Mouse (Mus musculus) right cerebral cortex, postnatal 14 days (tissue): ENCODE measurements around the gene Shq1.
A peak's percentile ranks its signal among the peaks of the same experiment; 100 is the strongest.

Experiments used
- DNase-seq: peaks from one replicate; pipeline ENCODE4 v3.0.0; 2022

The Shq1 gene

DNA sequence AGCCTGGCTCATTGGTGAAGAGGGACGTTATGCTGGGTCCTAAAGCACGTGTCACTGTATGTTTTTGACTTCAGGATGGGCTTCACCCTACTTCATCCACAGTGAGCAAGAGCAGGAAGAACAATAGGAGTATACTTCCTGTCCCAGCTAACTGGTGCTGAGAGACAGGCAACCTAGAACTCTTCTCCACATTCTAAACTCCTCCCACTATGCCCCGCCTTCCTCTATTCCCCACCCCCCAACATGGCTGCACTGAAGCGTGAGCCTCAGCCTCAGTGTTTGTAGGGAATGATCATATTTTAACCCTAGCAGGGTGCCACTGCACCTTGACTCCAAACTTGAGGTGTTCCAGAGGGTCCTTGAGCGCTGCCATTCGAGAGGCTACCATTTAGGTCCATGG, 143.8 kb downstream of the Shq1 start:
- DNase-seq: no peak

DNA sequence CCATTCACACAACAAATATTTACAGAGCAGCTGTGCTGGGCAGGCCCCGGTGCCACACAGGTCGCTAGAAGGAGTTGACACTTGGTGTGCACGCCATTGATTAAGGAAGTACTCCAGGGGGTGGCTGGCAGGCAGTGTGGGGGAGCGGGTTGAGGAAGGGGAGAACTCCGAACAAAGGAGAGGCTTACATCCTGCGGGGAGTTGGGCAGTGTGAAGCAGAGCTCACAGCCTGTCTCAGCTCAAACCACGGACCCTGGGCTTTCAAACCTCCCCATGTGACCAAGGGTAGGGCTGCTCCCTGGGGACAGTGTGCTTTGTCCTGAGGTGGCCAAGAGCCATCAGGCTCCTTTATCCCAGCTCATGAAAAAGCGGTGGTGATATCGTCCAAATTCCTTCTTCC, 144.9 kb downstream of the Shq1 start:
- no peak for DNase-seq

DNA sequence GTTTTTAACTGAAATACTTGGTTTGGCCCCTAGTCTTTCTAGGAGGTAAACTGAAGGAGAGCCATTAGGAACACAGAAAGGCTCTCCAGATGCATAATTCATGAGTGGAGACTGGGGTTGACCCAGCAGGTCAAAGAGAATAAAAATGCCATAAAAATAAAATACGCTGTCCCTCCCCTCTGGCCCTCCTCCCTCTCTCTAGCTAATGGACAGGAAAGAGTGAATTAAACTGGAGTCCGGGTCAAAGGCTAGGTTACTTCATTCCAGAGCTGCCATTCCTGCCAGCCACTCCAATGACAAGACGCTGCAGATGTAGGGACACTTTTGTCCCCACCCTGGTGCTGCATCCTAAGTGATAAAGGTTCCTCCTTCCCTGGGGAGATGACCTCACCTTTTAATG, 145.5 kb downstream of the Shq1 start:
- DNase-seq: no peak

DNA sequence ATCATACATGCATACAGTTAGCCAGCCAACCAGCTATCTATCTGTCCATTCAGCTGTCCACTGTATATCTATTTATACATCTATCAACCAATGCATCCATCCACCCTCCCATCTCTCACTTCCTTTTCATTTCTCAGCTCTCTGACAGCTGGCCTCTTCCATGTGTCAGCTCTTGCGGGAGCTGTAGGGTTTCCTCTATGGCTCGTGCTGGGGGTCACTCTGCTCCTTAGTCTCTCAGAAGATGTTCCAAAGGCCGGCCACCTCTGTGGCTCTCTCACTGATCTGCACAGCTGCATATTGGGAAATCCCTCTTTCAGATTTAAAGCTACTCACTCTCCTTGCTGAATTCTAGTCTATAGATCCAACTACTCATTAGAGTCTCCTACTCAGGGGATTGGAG, 148.5 kb downstream of the Shq1 start:
- DNase-seq: no peak

DNA sequence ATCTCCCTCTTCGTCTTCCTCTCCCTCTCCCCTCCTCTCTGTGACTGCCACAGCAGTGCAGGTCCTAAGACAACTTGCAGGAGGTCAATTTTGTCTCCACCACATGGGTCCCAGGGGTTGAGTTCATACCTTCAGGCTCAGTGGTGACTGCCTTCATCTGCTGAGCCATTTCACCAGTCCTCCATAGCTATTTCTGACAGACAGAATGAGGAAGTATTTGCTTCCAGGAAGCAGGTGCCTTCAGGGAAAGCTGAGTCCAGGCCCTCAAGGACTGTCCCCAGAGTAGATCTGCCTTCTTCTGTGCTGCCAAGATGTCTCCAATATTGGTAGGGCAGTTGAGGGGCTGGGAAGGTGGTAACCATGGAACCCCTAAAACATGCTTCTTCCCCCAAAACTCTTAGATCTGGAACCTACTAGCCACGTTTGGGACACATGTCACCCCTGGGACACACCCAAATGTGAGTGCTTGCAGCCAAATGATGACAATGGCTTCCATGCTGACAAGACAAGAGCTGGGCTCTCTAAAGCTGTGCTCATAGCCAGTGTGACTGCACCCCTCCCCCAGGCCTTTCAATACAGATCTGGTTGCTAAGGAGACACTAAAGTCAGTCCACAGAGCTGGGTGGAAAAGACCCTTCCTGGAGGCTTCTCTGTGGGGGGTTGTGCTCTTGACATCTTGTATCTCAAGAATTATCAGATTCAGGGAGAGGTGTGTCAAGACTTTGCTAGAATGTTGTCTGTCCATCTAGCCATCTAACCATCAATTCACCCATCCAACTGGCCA, 149.2 kb downstream of the Shq1 start:
- no peak for DNase-seq

DNA sequence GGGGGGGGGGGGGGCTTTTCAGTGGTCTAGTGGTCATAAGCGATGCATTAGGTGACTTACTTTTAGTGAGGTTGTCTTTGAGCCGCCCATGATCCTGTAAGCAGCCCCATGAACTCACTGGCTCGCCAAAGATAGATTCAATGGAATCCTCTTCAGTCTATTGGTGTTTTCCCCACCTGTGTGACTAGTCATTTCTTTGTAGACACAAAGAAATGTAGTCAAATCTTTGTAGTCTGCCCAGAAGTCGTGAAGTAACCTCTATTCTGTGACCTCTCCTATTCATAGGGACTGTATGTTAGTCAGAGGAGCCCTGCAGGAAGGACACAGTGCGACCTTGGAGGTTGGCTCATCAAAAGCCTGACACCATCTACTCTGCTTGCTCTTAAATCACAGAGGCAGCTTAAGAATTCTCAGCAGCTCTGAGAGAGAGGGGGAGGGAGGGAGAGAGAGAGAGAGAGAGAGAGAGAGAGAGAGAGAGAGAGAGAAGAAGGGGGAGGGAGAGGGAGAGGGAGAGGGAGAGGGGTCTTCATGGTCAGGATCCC, 150.3 kb downstream of the Shq1 start:
- no peak for DNase-seq

DNA sequence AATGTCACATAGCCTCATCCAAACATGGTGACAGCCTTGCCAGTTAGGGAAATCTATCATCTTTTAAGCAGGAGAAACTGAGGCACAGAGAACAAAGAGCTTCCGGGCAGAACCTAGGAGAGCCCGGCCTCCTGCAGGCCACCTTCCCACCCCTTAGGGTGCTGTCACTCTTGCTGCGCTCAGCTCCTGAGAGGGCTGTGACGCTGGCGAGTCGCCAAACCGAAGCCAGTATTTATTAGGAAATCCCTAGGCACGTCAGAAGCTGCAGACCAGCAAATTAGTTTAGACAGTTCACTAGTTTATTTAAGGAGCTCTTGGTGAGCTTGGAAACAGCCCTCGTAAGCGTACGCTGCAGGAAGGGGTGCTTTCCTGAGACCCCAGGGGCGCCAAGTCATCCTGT, 151.1 kb downstream of the Shq1 start:
- peak; percentile 24 for DNase-seq
